Mouse (Mus musculus) frontal cortex, postnatal 36 days (tissue): ENCODE measurements at regions not wholly inside any gene's neighbourhood (a gene's known extent, or its start where the extent isn't known, plus 50 kb on each side); places are given as distances from the start of the nearest gene placed in this dataset.

Experiments
- DNase-seq, 2 experiments: peaks; one replicate each; pipeline ENCODE4 v3.0.0; 2022; ENCODE audit warnings: low spot score in 2 of 2

DNA sequence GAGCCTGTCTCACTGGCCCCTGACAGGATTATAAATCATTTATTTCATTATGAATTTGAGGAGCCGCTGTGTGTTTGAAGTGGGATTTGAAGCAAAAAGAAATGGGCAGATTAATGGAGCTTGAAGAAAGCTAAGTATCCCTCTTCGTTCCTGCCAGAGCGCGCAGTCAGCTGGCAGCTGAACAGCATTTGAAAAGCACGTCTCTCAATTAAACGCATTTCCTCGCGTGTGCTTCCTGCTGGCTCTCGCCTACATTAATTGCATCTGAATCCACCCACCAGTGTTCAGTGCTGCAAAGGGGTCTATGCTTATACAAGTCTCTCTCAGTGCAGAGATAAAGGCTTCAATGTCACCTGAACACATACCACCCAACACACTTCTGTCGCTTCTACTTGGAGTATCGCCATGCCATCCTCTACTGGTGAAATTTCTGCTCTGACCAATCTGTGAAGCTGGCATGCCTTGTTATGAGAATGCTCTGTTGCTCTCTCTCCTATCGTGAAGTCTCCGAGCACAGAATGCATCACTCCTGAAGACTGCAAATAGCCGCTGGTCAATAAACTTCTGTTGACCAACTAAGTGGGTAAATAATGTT, 235.3 kb downstream of the Mycn start:
- DNase-seq = no peak

DNA sequence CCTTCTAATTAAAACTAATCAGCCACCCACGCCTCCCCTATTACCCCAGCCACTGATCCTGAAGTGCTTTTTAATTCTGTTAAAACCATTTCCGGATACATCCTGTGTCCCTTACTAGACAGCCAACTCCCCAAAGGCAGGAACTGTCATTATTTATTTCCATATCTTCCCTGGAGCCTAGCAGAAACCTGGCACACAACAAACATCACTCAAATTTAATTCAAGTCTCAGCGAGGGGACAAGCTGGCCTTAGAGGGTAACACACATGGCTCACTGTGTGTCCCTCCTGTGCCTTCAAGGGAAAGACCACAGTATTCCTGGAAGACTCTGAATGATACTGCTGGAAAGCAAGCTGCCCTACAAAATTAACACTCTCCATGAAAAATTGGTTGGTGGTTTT, 240.0 kb downstream of the Mycn start:
- no peak for DNase-seq

DNA sequence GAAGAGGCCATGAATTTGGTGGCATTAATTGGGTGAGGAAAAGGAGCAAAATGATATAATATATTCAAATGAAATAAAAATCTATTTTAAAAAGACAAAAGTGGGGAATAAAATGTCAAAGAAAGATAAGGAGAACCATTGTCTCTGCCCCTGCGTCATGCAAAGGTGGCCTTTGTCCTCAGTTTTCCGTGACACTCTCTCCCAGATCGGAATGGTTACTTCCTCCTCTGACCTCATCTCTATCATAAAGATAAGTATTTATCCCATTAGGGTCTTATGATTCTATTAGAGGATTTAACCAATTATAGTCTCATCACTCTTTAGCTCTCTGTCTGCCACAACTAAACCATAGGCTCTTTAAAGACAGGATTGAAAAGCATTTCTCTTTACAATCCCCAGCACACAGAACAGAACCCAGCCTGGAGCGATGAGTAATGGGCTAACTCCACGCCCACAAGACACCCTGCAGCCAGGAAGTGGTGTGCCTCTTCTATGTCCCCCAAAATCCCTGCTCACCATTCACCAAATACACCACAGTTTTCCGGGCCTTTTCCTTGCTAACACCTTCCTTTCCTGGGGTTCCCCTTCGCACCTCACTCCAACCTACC, 240.6 kb downstream of the Mycn start:
- DNase-seq = no peak

DNA sequence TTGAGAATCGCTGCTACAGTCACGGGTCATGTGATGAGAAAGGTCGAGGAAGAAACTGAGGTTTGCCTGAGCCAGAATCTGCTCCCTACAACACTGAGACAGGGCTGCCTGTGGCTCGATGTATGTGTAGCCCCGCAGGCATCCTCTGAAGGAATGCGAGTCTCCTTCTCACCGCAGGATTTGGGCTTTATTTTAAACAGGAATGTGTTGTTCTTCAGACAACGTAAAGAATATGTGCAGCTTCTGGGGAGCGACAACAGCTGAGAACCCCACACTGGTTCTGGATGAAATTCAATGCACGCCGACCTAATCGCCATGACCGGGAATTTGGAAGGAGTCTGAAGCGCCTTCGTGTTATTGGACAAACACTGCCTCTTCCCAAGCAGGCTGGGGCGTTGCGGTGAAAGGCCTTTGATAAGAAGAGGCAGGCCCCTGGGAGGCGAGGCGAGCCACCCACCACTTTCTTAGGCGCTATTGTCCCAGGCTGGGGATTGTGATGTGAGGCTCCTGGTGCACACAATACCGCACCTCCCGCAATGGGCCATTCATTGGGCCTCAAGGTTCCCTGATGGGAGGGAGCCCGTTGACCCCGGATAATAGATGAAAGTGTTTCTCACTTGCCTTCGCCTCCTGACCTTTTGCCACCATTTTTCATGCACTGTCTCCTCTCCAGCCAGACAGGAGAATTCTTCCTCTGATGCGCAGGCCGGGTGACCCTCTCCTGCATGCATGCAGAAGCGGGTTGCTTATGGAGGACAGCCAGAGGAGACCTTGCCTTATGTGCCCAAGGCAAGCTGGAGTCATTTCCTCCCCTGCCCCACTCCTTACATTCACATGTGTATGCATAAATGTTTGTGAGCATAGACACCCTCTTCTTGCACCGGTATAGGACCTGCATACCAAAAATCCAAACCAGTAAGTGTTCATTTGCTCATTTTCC, 247.6 kb downstream of the Mycn start:
- no peak for DNase-seq

DNA sequence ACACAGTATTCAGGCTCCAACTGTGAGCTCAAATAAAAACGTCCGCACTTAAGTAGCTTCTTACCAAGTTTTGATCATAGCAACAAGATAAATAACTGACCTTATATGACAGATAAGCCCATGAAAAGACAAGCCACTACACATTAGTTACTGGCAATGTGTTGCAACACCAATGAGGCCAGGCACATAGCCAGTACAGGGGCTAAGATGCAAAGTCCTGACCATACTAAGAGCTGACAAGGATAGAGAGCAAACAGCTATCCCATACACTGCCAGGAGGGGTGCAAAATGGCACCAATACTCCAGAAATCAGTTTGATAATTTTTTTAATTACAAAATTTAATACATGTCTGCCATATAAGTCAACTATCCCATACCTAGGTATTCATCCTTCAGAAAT, 254.3 kb downstream of the Mycn start:
- DNase-seq = no peak

DNA sequence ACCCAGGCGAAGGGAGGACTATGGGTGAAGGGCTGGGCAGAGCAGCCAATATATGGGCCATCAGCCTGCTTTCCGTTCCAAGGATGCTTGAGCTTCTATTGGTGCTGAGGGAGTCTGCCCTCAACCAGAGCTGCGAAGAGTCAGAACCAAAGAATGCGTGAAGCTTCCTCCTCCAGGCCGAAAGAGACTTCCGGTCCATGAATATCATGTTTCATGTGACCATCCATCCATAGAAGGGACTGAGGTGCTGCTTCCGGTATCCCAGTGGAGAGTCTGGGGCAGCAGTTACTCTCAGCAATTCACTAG, 256.5 kb downstream of the Mycn start:
- DNase-seq = no peak

DNA sequence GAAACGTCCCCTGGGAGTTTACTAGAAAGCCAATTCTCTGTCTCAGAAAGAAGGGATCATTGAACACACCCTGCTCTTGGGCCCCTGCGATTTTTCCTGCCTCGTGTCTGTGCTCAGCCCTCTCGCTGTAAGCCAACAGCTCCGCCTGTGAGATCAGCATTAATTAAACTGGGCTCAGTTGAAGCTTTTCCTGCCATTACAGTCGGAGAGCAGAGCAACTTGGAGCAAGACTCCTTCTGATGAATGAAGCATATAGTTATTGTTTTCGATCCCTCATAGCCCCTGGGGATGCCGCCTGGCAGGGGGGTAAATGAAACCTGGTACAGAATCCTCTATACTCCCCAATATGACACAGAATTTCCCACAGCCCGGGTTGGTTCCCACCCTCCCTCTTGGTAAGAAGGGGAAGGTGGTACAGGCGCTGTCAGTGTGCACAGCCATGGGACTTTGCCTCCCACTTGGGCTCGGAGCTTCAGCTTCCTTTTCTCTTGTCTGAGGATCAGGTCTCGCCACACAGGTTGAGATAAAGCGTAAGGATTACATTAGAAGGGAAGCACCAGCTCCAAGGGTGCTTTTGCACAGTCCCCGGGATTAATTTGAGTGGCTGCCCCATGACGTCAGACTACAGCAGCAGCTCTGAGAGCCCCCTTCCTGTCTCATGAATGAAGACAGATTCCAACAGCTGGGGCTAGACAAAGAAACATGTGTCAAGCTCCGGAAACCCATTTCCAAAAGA, 257.1 kb downstream of the Mycn start:
- peak in 1 of 2 experiments; percentile 4 for DNase-seq

DNA sequence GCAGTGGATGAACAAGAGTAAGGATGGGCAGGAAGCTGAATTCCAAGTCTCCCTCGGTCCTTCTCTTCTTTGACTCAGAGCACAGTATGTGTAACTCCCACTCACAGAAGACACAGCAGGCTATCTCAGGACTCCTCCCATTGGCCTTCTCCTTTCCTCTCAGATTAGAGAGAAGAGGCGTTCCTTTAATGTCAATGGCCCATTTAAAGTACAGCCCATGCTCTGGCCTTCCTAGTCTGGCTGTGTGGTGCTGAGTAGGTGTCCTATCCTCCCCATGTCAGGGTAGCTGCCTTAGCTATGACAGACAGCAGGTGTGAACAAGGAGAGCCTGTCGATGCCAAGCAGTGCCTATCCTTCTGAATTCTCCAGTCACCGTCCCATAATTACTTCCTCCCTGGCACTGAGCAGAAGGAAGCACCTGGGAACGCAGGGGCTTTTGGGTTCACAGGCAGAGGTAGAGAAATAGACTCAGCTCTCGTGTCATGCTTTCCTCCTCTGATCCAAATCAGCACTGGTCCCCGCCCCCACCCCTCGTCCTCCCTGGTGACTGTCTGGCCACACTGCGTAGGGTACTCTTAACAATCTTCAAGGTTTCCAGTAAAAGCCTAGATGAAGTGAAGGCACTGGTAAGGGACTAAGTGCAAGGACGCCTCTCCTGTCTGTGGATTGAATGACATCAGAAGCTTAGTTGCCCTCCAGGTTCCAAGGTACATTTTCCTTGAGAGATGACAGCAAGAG, 257.8 kb downstream of the Mycn start:
- DNase-seq = peak in 1 of 2 experiments; percentile 14

DNA sequence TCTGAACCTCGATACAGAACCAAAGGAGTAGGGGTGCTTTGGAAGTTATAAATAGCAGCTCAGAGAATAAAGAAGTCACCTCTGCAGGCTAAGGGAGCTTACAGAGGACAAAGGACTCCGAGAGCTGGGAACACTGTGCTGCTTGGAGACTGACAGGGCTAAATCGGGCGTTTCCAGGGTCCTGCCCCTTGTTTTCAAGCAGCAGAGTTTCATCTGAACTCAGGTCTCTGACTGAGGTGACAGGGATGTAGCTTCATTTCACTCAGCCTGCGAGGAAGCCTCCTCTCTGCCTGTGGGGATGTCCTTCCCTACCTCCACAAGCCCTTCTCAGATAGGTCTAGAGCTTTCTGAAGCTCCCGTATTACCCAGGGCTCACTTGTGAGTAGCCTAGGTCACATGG, 260.6 kb downstream of the Mycn start:
- DNase-seq = peak in 1 of 2 experiments; percentile 21

DNA sequence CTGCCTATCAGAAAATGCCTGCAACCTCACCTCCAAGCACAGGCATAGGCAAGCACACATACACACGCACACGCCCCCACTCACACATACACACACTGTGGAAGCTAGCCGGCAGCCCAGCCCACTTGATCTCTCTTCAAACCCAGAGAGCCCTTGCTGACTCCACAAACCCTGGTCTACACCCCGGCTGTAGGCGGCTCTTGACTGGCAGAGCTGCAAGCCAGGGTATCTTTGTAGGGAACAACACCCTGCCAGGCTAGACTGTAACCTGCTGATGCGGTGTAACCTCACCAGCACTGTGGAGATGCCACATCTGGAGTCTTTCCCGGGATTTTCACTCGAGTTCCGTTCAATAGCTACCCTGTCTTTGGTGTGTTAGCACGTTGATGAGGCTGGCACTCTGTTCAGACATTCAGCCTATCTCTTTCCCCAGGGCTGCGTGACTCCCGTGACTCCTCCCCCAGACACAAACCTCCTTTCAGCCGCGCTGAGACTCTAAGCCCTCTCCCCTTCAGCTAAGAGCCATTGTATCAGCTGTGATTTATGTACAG, 261.3 kb downstream of the Mycn start:
- peak; percentile 61 to 66 for DNase-seq

DNA sequence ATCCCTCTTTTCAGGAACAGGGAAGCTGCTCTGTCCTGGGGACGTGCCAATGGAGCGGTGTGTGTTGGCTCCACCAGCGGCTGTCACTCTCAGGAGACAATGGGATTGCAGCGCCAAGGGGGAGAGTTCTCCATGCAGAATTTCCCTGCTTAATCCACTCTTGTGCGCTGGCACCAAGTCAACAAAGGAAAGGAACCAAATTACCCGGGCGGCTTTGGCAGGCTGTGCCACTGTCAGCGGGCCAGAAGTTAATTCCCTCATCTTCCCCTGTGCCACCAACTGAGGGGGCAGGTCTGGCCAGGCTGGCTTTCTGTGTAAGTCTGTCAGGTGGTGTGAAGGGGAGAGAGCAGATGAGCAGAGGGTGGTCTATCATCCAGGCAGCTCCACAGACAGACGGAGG, 265.0 kb downstream of the Mycn start:
- DNase-seq = peak; percentile 35 to 59

DNA sequence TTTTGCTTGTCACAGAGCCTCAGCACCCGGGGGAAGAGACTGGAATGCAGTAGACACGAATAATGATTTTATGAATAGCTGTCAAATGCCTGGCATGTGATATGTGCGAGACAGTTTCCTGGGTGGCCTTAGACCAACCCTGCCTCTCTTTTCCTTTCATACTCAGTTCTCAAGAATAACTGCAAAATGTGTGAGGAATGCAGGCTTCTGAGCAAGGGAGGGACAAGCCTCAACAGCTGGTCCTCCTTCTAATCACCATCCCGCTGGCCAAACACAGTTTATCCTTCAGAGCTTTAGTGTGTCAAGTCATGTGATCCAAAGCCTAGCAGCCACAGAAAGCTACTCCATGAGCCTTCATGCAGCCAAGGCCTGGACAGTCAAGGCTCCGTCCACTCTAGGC, 271.8 kb downstream of the Mycn start:
- DNase-seq = no peak

DNA sequence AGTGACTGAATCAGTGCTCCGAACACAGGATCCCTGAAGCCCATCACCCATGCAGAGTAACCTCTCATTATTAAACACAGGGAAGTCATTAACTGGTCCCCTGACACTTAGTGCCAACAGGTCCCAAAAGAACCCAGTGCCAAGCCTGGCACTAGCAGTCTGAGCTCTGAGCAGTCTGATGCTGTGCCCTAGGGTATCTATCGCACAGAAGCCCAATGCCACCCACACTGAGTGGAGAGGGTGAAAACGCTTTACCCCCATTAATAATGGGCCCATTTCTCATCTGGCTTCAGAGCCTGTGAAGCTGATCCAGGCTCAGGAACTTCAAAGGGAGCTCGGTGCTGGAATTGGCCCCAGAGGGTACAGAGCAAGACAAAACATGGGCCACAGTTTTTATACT, 272.8 kb downstream of the Mycn start:
- no peak for DNase-seq

DNA sequence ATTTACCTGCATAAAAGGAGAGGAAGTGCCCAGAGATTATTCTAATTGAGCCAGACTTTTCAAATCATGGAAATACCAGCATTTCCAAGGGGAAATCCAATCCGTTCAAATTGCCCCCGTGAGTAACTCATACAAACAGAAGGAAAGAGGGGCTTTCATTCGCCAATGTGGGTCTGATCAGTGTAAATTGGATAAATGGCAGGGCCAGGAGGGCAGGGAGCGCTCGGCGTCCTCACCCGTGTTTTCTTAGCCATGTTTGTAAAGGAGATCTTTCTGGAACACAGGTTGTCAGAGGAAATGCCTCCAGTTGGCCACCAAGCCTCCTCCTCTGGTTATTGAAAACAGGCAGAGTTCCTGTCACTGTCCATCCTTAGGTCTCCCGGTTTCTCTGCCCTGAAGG, 286.1 kb downstream of the Mycn start:
- DNase-seq = no peak

DNA sequence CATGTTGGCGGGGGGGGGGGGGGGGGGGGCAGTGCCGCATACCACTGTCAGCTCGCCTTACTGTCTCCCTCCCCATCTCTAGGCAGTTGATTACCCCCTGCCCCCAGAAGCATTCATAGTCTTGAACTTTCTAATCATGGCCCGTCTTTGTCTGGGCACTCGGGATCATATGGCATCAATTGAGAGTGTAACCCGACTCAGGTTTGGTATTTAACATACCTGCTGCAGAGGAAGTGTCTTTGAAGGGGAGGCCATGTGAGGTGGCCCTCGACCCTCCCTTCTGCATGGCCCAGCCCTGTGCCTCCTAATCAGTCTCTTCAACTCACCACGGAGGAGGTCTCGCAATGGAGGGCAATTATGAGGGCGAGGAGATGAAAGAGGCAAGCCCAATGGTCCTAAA, 286.5 kb downstream of the Mycn start:
- DNase-seq = no peak

DNA sequence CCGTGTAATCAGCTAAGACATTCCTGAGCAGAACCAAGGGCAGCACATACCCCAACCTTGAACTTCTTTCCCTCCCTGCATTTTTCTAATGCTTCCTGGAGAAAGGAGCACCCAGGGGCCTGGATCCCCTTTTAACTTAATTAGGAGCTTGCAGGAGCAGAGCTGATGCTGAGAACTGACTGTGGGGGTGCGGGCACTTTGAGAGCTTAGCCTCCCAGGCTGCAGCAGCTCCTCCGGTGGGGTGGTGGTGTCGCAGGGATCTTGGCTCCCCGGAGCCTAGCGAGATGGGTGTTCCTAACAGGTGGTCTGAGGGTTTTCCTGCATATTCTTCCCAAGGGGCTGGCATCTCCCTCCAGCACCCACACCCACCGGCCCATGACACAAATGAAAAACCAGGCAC, 289.4 kb downstream of the Mycn start:
- no peak for DNase-seq

DNA sequence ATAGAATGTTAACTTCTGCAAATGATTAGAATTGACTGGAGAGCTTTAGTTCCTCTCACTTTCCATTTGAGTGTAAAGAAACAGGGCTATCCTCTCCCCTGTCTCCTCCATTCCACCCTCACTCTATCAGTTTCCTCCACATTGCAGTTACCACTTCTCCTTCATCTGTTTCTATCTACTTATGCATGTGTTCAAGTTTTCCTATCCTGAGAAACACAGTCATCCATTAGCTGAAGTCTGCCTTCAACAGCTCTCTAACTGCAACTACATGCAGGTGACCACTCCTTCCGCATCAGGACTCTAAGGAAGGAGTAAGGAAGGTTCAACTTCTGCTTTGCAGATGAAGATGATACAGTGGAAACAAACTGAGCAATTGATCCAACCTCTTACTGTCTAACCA, 291.4 kb downstream of the Mycn start:
- no peak for DNase-seq

DNA sequence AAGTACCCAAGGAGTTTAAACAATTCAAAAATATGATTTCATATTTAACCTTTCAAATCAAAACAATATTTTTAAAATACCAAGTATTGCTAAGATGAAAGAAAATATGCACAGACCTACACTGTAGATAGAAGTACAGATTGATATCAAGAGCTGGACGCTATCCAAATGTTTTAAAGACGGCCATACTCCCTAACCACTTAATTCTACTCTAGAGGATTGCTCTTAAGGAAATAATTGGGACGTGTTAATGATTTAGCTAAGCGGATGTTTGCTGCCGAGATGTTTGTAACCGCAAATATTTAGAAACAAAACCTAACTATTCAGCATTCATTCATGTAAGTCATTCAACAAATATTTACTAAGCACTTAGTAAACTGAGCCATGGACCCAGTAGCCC, 294.2 kb downstream of the Mycn start:
- DNase-seq = no peak

DNA sequence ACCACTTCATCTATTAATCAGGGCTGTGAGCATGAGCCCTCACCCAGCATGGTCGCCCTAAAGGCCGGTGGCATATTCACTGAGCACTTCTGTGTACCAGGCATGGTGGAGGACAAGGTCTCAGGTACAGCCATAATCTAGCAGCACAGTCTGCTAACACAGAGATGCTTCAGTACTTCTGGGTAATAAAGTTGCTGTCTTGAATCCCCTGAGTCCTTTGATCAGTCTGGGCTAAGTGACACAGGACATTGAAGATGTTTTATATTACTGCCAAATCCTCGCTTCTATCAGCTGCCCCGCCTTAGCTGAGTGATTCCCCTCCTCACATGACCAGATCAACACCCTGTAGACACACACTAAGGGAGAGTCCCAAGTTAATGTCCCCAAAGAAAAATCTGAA, 296.5 kb downstream of the Mycn start:
- DNase-seq = no peak

DNA sequence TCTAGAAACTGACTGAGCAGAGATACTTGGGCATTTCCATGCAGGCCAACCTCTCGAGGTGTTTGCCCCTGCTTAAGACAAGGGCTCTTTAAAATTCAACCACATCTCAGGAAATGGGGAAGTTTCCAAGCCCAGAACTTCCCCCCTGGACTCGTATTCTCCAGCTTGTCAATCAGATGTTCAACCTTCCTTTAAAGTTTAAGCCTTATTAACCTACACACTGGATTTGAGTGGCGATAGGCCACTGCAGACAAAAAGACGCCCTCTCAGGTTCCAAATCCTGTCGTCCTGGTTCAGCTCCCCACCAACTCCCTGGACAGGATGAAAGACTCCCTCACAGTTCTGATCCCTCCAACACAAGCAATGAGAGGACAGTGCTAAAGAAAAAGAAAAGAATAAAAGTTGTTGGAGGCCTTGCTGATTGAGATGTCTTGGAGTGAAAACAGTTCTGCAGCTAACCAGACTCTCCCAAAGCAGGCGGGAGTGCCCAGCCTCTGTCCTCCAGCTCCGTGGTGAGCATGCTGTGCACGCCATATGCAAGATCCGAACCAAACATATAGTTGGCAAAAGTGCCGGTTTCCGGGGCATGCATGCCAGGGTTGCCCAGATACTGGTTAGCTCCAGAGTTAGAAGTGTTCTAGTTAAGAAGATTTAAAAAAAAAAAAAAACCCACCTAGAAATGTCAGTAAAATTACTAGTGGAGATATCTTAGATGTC, 298.3 kb downstream of the Mycn start:
- DNase-seq = no peak

DNA sequence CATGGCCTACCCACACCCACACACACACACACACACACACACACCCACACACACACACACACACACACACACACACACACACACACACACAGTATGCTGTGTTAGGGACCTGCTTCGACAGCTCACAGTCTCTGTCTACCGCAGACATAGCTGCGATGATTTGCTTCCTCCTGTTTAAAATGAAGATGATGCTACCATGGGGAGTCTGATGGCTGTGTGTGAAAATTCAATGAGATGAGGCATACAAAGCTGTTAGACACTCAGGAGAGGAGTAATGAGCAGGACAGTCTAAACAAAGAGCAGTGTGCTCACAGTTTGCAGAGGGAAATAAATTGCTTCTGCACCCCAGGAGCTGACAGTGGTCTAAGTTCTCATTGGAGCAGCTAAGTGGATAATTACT, 306.4 kb downstream of the Mycn start:
- no peak for DNase-seq
